Mouse (Mus musculus): ENCODE results near the gene Ccdc28a. TPM values are rescaled to one million over a fixed set of nuclear protein-coding genes. Genes with fewer than 3 reads are reported as not detected.
A peak's percentile ranks its signal among the peaks of the same experiment; 100 is the strongest.

Gene Ccdc28a
- total and polyA plus RNA-seq, 2 experiments from 2014 or later = 8.0 to 9.3 TPM

DNA sequence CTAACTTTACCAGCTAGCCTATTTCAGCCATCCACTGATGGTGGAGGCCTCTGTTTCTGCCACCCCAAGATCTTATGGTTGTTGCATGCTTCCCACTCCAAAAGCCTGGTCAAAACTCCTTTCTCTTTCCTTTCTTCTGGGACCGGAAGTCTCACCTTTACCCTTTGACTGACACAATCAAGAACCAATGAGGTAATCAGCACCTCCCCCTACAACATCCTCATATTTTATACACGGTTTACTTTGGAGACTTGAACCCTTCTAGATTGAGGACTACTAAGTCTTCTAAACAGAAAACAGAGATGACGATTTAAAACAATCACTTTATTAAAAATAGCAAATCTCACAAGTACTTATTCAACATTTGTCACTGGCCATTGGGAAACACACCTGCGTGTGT is 21.4 kb downstream of the Ccdc28a start:
- Histone ChIP-seq H3K27me3 (ENCODE audit: insufficient read depth, low read length) (no peaks in the 10 kb centered on the region), H3K9me3 (ENCODE audit: low read length) (no peaks in the 10 kb centered on the region), H3K9ac (replicated peaks; ENCODE audit: low read length, poor library complexity, severe bottlenecking) (no peak overlapping the region), H3K4me3 (ENCODE audit: low read depth, low read length) (no peak overlapping the region), H3K27ac (ENCODE audit: low read depth, low read length) (no peak overlapping the region), H3K4me1 (ENCODE audit: insufficient read depth, low read length) (no peaks in the 10 kb centered on the region), H3K4me2 (ENCODE audit: low read depth, low read length, poor library complexity, severe bottlenecking) (no peak overlapping the region), H3K36me3 (ENCODE audit: insufficient read depth, low read length) (no peaks in the 10 kb centered on the region)
- no peak for ATAC-seq (ENCODE audit: low FRiP score)
- 85% methylated on average over 4 of the region's 4 CpGs for WGBS
- TF ChIP-seq CTCF (IDR thresholded peaks at IDR 0.05) = no peak
- no peak for DNase-seq (ENCODE audit: low spot score)

DNA sequence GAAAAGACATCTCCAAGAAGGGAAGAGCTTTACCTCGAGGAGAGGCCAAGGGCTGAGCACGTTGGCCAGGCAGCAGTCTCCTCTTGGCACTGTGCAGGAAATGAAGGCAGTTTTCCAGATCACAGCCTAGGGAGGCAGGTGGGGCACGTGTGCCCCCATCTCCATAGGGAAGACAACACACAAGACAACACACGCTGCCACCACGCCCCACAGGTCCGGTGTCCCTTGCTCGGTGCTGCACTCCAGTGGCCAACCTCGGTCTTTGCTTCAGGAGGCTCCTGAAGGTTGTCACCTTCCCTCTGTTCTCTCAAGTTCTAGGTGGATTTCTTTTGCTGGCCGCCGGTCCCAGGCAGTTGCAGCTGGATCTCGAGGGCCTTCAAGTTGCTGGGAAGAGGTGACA is 24.1 kb downstream of the Ccdc28a start, which contains the start of gene Ect2l:
Gene Ect2l, minus strand, starts transcription at position 165 of the 400 bp plus-strand sequence.
- TF ChIP-seq CTCF (IDR thresholded peaks at IDR 0.05) = peak; percentile 70
- H3K27ac ChIP-seq (ENCODE audit: low read depth, low read length) = no peak within 1 kb of the TSS
- ATAC-seq (ENCODE audit: low FRiP score) (no peak), DNase-seq (ENCODE audit: low spot score) (peak; percentile 50)
- WGBS = 15% methylated on average over 11 of the region's 11 CpGs
- no peaks in the 10 kb centered on the region for H3K9me3 ChIP-seq (ENCODE audit: low read length)
- 0 out of 2 replicates have a peak within 1 kb of the TSS, but pooled peaks have one; percentile 2 for H3K4me2 ChIP-seq (ENCODE audit: low read depth, low read length, poor library complexity, severe bottlenecking)
- H3K4me3 ChIP-seq (ENCODE audit: low read depth, low read length) = no peak within 1 kb of the TSS
- no peak within 1 kb of the TSS for H3K9ac ChIP-seq (replicated peaks; ENCODE audit: low read length, poor library complexity, severe bottlenecking)
- no peaks in the 10 kb centered on the region for H3K27me3 ChIP-seq (ENCODE audit: insufficient read depth, low read length)
- no peaks in the 10 kb centered on the region for H3K4me1 ChIP-seq (ENCODE audit: insufficient read depth, low read length)
- no peaks in the 10 kb centered on the region for H3K36me3 ChIP-seq (ENCODE audit: insufficient read depth, low read length)

- DNase-seq (ENCODE audit: low spot score) (no peak), ATAC-seq (ENCODE audit: low FRiP score) (no peak)
- Histone ChIP-seq H3K9ac (replicated peaks; ENCODE audit: low read length, poor library complexity, severe bottlenecking) (no peak overlapping the region), H3K4me3 (ENCODE audit: low read depth, low read length) (no peak overlapping the region), H3K27ac (ENCODE audit: low read depth, low read length) (no peak overlapping the region), H3K9me3 (ENCODE audit: low read length) (no peaks in the 10 kb centered on the region), H3K27me3 (ENCODE audit: insufficient read depth, low read length) (no peaks in the 10 kb centered on the region), H3K36me3 (ENCODE audit: insufficient read depth, low read length) (no peaks in the 10 kb centered on the region), H3K4me1 (ENCODE audit: insufficient read depth, low read length) (no peaks in the 10 kb centered on the region), H3K4me2 (ENCODE audit: low read depth, low read length, poor library complexity, severe bottlenecking) (no peak overlapping the region)
- 77% methylated on average over 6 of the region's 6 CpGs for WGBS
- no peak for TF ChIP-seq CTCF (IDR thresholded peaks at IDR 0.05)
Observed at GRCm38 (mm10) chr10:18210119-18210518, 24.7 kb downstream of the Ccdc28a start.

- H3K27ac ChIP-seq (ENCODE audit: low read depth, low read length) = no peak overlapping the region
- no peak overlapping the region for H3K4me3 ChIP-seq (ENCODE audit: low read depth, low read length)
- ATAC-seq (ENCODE audit: low FRiP score) (no peak), DNase-seq (ENCODE audit: low spot score) (no peak)
- no peak for TF ChIP-seq CTCF (IDR thresholded peaks at IDR 0.05)
- no peaks in the 10 kb centered on the region for H3K27me3 ChIP-seq (ENCODE audit: insufficient read depth, low read length)
- no peak overlapping the region for H3K4me2 ChIP-seq (ENCODE audit: low read depth, low read length, poor library complexity, severe bottlenecking)
- no peaks in the 10 kb centered on the region for H3K9me3 ChIP-seq (ENCODE audit: low read length)
- no peak overlapping the region for H3K9ac ChIP-seq (replicated peaks; ENCODE audit: low read length, poor library complexity, severe bottlenecking)
- H3K36me3 ChIP-seq (ENCODE audit: insufficient read depth, low read length) = no peaks in the 10 kb centered on the region
- WGBS = 18% methylated on average over 7 of the region's 7 CpGs
- H3K4me1 ChIP-seq (ENCODE audit: insufficient read depth, low read length) = no peaks in the 10 kb centered on the region
Observed at GRCm38 (mm10) chr10:18204067-18204466, 30.7 kb downstream of the Ccdc28a start.

GRCm38 (mm10) chr10:18202401-18202800 is 32.4 kb downstream of the Ccdc28a start:
- H3K4me1 ChIP-seq (ENCODE audit: insufficient read depth, low read length) = no peaks in the 10 kb centered on the region
- 85% methylated on average over 3 of the region's 3 CpGs for WGBS

GRCm38 (mm10) chr10:18200656-18201055 is 34.1 kb downstream of the Ccdc28a start:
- Histone ChIP-seq H3K27ac (ENCODE audit: low read depth, low read length) (no peak overlapping the region), H3K4me2 (ENCODE audit: low read depth, low read length, poor library complexity, severe bottlenecking) (no peak overlapping the region), H3K4me1 (ENCODE audit: insufficient read depth, low read length) (no peaks in the 10 kb centered on the region), H3K9me3 (ENCODE audit: low read length) (no peaks in the 10 kb centered on the region), H3K36me3 (ENCODE audit: insufficient read depth, low read length) (no peaks in the 10 kb centered on the region), H3K9ac (replicated peaks; ENCODE audit: low read length, poor library complexity, severe bottlenecking) (no peak overlapping the region), H3K27me3 (ENCODE audit: insufficient read depth, low read length) (no peaks in the 10 kb centered on the region), H3K4me3 (ENCODE audit: low read depth, low read length) (no peak overlapping the region)
- ATAC-seq (ENCODE audit: low FRiP score) = no peak
- TF ChIP-seq CTCF (IDR thresholded peaks at IDR 0.05) = no peak
- no peak for DNase-seq (ENCODE audit: low spot score)
- 48% methylated on average over 9 of the region's 9 CpGs for WGBS

More at GRCm38 (mm10) chr10:18202401-18202800, 32.4 kb downstream of the Ccdc28a start:
- DNase-seq (ENCODE audit: low spot score) = no peak
- Histone ChIP-seq H3K9ac (replicated peaks; ENCODE audit: low read length, poor library complexity, severe bottlenecking) (no peak overlapping the region), H3K4me2 (ENCODE audit: low read depth, low read length, poor library complexity, severe bottlenecking) (no peak overlapping the region), H3K4me3 (ENCODE audit: low read depth, low read length) (no peak overlapping the region), H3K27me3 (ENCODE audit: insufficient read depth, low read length) (no peaks in the 10 kb centered on the region), H3K36me3 (ENCODE audit: insufficient read depth, low read length) (no peaks in the 10 kb centered on the region), H3K27ac (ENCODE audit: low read depth, low read length) (no peak overlapping the region), H3K9me3 (ENCODE audit: low read length) (no peaks in the 10 kb centered on the region)
- no peak for TF ChIP-seq CTCF (IDR thresholded peaks at IDR 0.05)
- ATAC-seq (ENCODE audit: low FRiP score) = no peak
